Mouse (Mus musculus): ENCODE data around the gene Hexb. TPM values are rescaled to one million over a fixed set of nuclear protein-coding genes. Genes with fewer than 3 reads are reported as not detected.

Hexb gene
- polyA plus RNA-seq, 1 experiment from 2014 or later: 39.1 TPM

DNA sequence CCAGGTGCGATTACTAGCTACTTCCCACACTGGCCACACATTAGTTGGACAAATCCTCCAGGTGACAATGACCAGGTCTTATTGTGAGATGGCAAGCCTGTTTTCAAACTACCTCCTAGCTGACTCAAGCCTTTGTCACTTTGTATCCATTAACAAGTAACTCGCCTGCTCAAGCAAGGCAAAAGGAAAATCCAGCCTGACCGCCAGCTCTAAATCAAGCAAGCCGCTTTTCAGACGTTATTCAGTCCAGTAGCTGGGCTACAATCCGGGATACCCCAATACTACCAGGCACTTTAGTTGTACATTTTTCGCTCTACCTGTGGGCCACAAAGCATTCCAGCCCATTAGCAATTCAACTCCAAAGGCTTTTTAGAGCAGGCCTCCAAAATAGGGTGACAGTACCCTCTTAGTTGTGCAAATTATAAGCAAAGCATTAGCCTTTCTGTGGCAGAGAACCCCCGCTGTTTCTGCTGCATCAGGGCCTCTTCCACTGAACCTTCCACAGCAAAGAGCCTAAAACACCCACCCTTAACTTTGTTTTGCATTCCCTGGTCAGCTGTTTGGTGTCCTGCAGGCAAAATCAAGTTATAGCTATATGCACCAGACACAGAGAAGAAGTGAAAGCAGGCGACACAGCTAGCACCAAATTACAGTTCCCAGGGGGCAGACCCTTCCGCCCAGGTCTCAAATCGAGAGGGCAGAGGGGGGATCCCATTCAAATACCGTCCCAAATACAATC, 1.8 kb downstream of the Hexb start:
- Histone ChIP-seq H3K27ac (replicated peaks in 1 of 2; ENCODE audit: control insufficient read depth in 1 of 2, insufficient read depth in 1 of 2, low read depth in 2 of 2, low read length in 2 of 2) (no peak overlapping the region), H3K36me3 (ENCODE audit: control insufficient read depth, insufficient read depth, low read length) (0 out of 2 replicates have a peak, but pooled peaks cover 6% of the 10 kb centered on the region), H3K9ac (ENCODE audit: low read length) (no peak overlapping the region), H3K4me2 (ENCODE audit: low read length) (no peak overlapping the region), H3K4me1 (ENCODE audit: control insufficient read depth in 2 of 2, insufficient read depth in 2 of 2, low read length in 2 of 2) (peaks cover 2 to 5% of the 10 kb centered on the region in 2 experiments; a peak in 2 of 4 replicates), H3K9me3 (ENCODE audit: control insufficient read depth, low read length) (no peaks in the 10 kb centered on the region), H3K27me3 (ENCODE audit: control insufficient read depth, insufficient read depth, low read length) (no peaks in the 10 kb centered on the region), H3K4me3 (ENCODE audit: control insufficient read depth in 1 of 2, insufficient read depth in 1 of 2, low read depth in 1 of 2, low read length in 2 of 2) (no peak overlapping the region)
- ATAC-seq (ENCODE audit: insufficient number of reproducible peaks, insufficient read depth, low FRiP score, low read depth): no peak
- 77% methylated on average over 12 of the region's 12 CpGs for WGBS

DNA sequence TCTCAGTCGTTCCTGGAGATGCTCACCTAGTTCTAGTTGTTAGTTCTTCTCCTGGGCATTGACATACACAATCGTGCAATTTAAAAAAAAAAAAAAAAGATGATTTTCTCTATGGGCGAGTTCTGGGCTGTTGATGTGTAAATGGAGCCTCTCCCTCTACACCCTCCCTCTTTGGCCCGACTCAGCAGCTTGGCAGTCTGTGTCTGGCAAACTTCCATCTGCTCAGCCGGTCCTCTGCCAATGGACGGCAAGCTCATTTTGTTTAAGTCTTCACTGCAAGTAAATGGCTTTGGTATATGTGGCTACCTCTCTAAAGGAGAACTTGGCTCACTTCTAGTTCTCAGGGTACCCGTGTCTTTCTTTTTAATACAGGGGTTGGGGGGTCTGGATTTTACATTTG, 4.7 kb downstream of the Hexb start:
- H3K27me3 ChIP-seq (ENCODE audit: control insufficient read depth, insufficient read depth, low read length): no peaks in the 10 kb centered on the region
- H3K9ac ChIP-seq (ENCODE audit: low read length): no peak overlapping the region
- no peaks in the 10 kb centered on the region for H3K9me3 ChIP-seq (ENCODE audit: control insufficient read depth, low read length)
- H3K27ac ChIP-seq (replicated peaks in 1 of 2; ENCODE audit: control insufficient read depth in 1 of 2, insufficient read depth in 1 of 2, low read depth in 2 of 2, low read length in 2 of 2): no peak overlapping the region
- WGBS: 50% methylated on average over 7 of the region's 7 CpGs
- 0 out of 2 replicates have a peak, but pooled peaks cover 8% of the 10 kb centered on the region for H3K36me3 ChIP-seq (ENCODE audit: control insufficient read depth, insufficient read depth, low read length)
- H3K4me1 ChIP-seq (ENCODE audit: control insufficient read depth in 2 of 2, insufficient read depth in 2 of 2, low read length in 2 of 2): peaks cover 2 to 5% of the 10 kb centered on the region in 2 experiments; a peak in 2 of 4 replicates
- no peak overlapping the region for H3K4me2 ChIP-seq (ENCODE audit: low read length)
- ATAC-seq (ENCODE audit: insufficient number of reproducible peaks, insufficient read depth, low FRiP score, low read depth): no peak
- no peak overlapping the region for H3K4me3 ChIP-seq (ENCODE audit: control insufficient read depth in 1 of 2, insufficient read depth in 1 of 2, low read depth in 1 of 2, low read length in 2 of 2)

DNA sequence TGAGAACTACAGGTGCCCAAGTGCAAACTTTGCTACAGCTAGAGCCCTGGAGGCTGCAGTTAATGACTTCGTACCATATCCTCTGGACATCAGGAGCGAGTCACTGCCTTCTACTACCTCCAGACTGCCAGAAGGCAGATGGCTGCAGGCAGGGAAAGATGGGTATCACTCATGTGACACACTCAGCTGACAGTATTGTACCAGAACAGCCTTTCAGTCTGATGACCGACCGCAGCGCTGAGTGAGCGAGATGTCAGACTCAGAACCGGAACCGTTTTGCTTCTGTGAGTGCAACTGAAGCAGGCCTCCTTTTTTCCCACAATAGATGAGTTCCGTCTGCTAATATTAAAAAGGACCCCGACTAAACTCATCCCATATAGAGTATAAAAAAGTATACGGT, 5.5 kb downstream of the Hexb start:
- H3K36me3 ChIP-seq (ENCODE audit: control insufficient read depth, insufficient read depth, low read length): 0 out of 2 replicates have a peak, but pooled peaks cover 10% of the 10 kb centered on the region
- no peaks in the 10 kb centered on the region for H3K27me3 ChIP-seq (ENCODE audit: control insufficient read depth, insufficient read depth, low read length)
- H3K4me1 ChIP-seq (ENCODE audit: control insufficient read depth in 2 of 2, insufficient read depth in 2 of 2, low read length in 2 of 2): peaks cover 1 to 7% of the 10 kb centered on the region in 2 experiments; a peak in 2 of 4 replicates
- ATAC-seq (ENCODE audit: insufficient number of reproducible peaks, insufficient read depth, low FRiP score, low read depth): no peak
- H3K9me3 ChIP-seq (ENCODE audit: control insufficient read depth, low read length): no peaks in the 10 kb centered on the region
- no peak overlapping the region for H3K4me2 ChIP-seq (ENCODE audit: low read length)
- H3K4me3 ChIP-seq (ENCODE audit: control insufficient read depth in 1 of 2, insufficient read depth in 1 of 2, low read depth in 1 of 2, low read length in 2 of 2): no peak overlapping the region
- H3K9ac ChIP-seq (ENCODE audit: low read length): no peak overlapping the region
- WGBS: 90% methylated on average over 11 of the region's 11 CpGs
- H3K27ac ChIP-seq (replicated peaks in 1 of 2; ENCODE audit: control insufficient read depth in 1 of 2, insufficient read depth in 1 of 2, low read depth in 2 of 2, low read length in 2 of 2): no peak overlapping the region

DNA sequence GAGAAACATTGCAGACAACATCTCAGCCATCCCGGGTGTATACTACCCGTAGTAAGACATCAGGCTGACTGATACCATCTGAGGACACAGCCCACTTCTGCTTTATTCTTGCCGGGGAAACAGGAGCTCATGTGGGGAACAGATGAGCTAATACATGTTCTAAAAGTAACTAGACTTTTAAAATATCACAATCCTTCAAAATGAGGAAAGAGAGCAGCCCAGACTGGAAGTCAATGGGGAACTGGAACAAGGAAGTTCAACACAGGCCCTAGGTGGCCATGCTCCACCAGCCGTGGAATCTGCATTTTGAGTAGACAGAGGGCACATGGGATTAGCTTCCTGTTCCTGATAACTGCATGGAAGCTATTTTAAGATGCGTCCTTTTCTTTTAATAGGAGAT, 10.5 kb downstream of the Hexb start:
- Histone ChIP-seq H3K9ac (ENCODE audit: low read length) (no peak overlapping the region), H3K4me3 (ENCODE audit: control insufficient read depth in 1 of 2, insufficient read depth in 1 of 2, low read depth in 1 of 2, low read length in 2 of 2) (no peak overlapping the region), H3K9me3 (ENCODE audit: control insufficient read depth, low read length) (no peaks in the 10 kb centered on the region), H3K27ac (replicated peaks in 1 of 2; ENCODE audit: control insufficient read depth in 1 of 2, insufficient read depth in 1 of 2, low read depth in 2 of 2, low read length in 2 of 2) (no peak overlapping the region), H3K4me1 (ENCODE audit: control insufficient read depth in 2 of 2, insufficient read depth in 2 of 2, low read length in 2 of 2) (peaks cover 4 to 14% of the 10 kb centered on the region in 2 experiments), H3K4me2 (ENCODE audit: low read length) (no peak overlapping the region), H3K27me3 (ENCODE audit: control insufficient read depth, insufficient read depth, low read length) (no peaks in the 10 kb centered on the region), H3K36me3 (ENCODE audit: control insufficient read depth, insufficient read depth, low read length) (peaks cover 20% of the 10 kb centered on the region)
- 55% methylated on average over 5 of the region's 5 CpGs for WGBS
- no peak for ATAC-seq (ENCODE audit: insufficient number of reproducible peaks, insufficient read depth, low FRiP score, low read depth)

DNA sequence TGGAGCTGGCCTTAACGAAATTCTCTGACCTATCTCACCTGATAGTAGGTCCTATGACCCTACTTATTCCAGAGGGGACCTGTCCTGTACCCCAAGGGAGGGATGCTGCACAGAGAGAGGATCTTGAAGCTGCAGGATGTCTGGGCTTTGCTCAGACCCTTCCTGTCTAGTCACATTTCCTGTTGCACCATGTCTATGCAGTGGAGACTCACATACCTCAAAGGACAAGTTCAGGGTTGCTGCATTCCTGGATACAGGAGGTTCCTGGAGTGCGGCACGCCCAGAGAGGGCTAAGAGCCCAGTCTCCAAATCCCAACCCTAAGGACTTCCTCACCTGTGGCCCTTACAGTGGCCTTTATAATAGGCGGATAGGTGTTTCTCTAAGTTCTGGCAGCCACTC, 11.8 kb downstream of the Hexb start:
- Histone ChIP-seq H3K36me3 (ENCODE audit: control insufficient read depth, insufficient read depth, low read length) (peaks cover 28% of the 10 kb centered on the region), H3K4me2 (ENCODE audit: low read length) (no peak overlapping the region), H3K27ac (replicated peaks in 1 of 2; ENCODE audit: control insufficient read depth in 1 of 2, insufficient read depth in 1 of 2, low read depth in 2 of 2, low read length in 2 of 2) (no peak overlapping the region), H3K4me1 (ENCODE audit: control insufficient read depth in 2 of 2, insufficient read depth in 2 of 2, low read length in 2 of 2) (peaks cover 4 to 14% of the 10 kb centered on the region in 2 experiments), H3K9me3 (ENCODE audit: control insufficient read depth, low read length) (no peaks in the 10 kb centered on the region), H3K9ac (ENCODE audit: low read length) (no peak overlapping the region), H3K27me3 (ENCODE audit: control insufficient read depth, insufficient read depth, low read length) (no peaks in the 10 kb centered on the region), H3K4me3 (ENCODE audit: control insufficient read depth in 1 of 2, insufficient read depth in 1 of 2, low read depth in 1 of 2, low read length in 2 of 2) (no peak overlapping the region)
- WGBS: 77% methylated on average over 4 of the region's 4 CpGs
- no peak for ATAC-seq (ENCODE audit: insufficient number of reproducible peaks, insufficient read depth, low FRiP score, low read depth)

DNA sequence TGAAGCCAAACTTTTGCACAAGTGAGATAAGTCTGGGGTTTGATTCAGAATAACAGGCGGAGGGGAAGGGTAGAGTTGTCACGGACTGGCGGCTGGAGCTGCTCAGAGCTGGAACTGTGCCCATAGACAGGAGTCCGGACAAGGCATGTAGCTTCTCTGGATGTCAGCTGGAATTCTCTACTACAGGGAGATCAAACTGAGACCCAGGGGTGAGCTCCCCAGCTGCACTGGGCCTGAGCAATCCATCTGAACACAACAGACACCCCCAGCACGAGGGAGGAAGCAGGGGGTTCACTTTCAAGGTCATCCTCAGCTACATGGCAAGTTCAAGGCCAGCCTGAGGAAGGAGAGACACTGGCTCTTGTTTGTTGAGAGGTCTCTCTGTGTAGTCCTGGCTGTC, 13.5 kb downstream of the Hexb start:
- Histone ChIP-seq H3K9me3 (ENCODE audit: control insufficient read depth, low read length) (no peaks in the 10 kb centered on the region), H3K27me3 (ENCODE audit: control insufficient read depth, insufficient read depth, low read length) (no peaks in the 10 kb centered on the region), H3K4me2 (ENCODE audit: low read length) (no peak overlapping the region), H3K27ac (replicated peaks in 1 of 2; ENCODE audit: control insufficient read depth in 1 of 2, insufficient read depth in 1 of 2, low read depth in 2 of 2, low read length in 2 of 2) (peak overlapping the region; percentile 51 to 61; a peak in 3 of 4 replicates), H3K4me3 (ENCODE audit: control insufficient read depth in 1 of 2, insufficient read depth in 1 of 2, low read depth in 1 of 2, low read length in 2 of 2) (no peak overlapping the region), H3K9ac (ENCODE audit: low read length) (no peak overlapping the region), H3K36me3 (ENCODE audit: control insufficient read depth, insufficient read depth, low read length) (peaks cover 40% of the 10 kb centered on the region), H3K4me1 (ENCODE audit: control insufficient read depth in 2 of 2, insufficient read depth in 2 of 2, low read length in 2 of 2) (peaks cover 4 to 14% of the 10 kb centered on the region in 2 experiments)
- WGBS: 11% methylated on average over 5 of the region's 5 CpGs
- no peak for ATAC-seq (ENCODE audit: insufficient number of reproducible peaks, insufficient read depth, low FRiP score, low read depth)

DNA sequence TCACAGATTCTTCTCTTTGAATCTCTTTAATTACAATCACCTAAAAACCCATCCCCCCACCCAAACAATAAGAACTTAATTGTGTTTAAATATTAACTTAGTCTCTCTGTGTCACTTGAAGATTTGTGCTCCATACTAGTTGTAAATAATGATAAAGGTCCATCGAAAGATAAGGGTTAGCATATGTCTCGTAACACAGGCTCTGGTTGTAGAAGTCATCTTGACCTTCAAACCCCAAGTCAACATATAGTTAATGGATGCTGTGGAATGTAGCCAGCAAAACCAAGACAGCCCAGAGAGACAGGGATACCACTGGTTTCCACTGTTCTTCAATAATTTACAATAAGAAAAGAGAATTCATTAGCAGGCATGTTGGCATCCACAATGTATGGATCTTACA, 14.0 kb downstream of the Hexb start:
- no peak overlapping the region for H3K27ac ChIP-seq (replicated peaks in 1 of 2; ENCODE audit: control insufficient read depth in 1 of 2, insufficient read depth in 1 of 2, low read depth in 2 of 2, low read length in 2 of 2)
- no peaks in the 10 kb centered on the region for H3K27me3 ChIP-seq (ENCODE audit: control insufficient read depth, insufficient read depth, low read length)
- H3K9me3 ChIP-seq (ENCODE audit: control insufficient read depth, low read length): no peaks in the 10 kb centered on the region
- no peak for ATAC-seq (ENCODE audit: insufficient number of reproducible peaks, insufficient read depth, low FRiP score, low read depth)
- H3K36me3 ChIP-seq (ENCODE audit: control insufficient read depth, insufficient read depth, low read length): peaks cover 45% of the 10 kb centered on the region
- H3K4me1 ChIP-seq (ENCODE audit: control insufficient read depth in 2 of 2, insufficient read depth in 2 of 2, low read length in 2 of 2): peaks cover 4 to 14% of the 10 kb centered on the region in 2 experiments
- H3K4me3 ChIP-seq (ENCODE audit: control insufficient read depth in 1 of 2, insufficient read depth in 1 of 2, low read depth in 1 of 2, low read length in 2 of 2): no peak overlapping the region
- H3K9ac ChIP-seq (ENCODE audit: low read length): no peak overlapping the region
- 71% methylated on average over 2 of the region's 2 CpGs for WGBS
- no peak overlapping the region for H3K4me2 ChIP-seq (ENCODE audit: low read length)

DNA sequence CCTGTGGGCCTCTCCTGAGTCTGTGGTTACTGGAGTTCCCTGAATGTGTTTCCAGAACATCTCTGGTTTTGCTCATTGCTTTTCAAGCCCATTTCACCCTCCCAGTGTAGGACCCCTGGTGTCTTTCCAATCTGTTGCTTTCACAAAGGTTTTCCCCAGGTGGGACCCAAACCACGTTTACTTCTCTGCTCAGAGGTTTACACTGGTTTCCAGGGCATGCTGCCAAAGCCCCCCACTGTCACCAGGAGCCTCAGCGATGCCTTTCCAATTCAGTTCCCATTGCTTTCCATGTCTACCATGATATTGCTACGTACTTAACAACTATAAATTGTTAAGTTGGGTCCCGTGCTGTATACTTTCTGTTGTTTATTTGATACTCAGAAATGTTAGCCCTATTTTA, 15.3 kb downstream of the Hexb start:
- WGBS: 81% methylated on average over 4 of the region's 4 CpGs
- Histone ChIP-seq H3K27ac (replicated peaks in 1 of 2; ENCODE audit: control insufficient read depth in 1 of 2, insufficient read depth in 1 of 2, low read depth in 2 of 2, low read length in 2 of 2) (no peak overlapping the region), H3K4me3 (ENCODE audit: control insufficient read depth in 1 of 2, insufficient read depth in 1 of 2, low read depth in 1 of 2, low read length in 2 of 2) (no peak overlapping the region), H3K36me3 (ENCODE audit: control insufficient read depth, insufficient read depth, low read length) (peaks cover 53% of the 10 kb centered on the region), H3K4me2 (ENCODE audit: low read length) (no peak overlapping the region), H3K27me3 (ENCODE audit: control insufficient read depth, insufficient read depth, low read length) (no peaks in the 10 kb centered on the region), H3K4me1 (ENCODE audit: control insufficient read depth in 2 of 2, insufficient read depth in 2 of 2, low read length in 2 of 2) (peaks cover 4 to 13% of the 10 kb centered on the region in 2 experiments), H3K9ac (ENCODE audit: low read length) (no peak overlapping the region), H3K9me3 (ENCODE audit: control insufficient read depth, low read length) (no peaks in the 10 kb centered on the region)
- ATAC-seq (ENCODE audit: insufficient number of reproducible peaks, insufficient read depth, low FRiP score, low read depth): no peak
